Mouse (Mus musculus): ENCODE measurements around the gene Zfp266. TPM values are rescaled to one million over a fixed set of nuclear protein-coding genes. Genes with fewer than 3 reads are reported as not detected.
"Not testable (repeated sequence)": the region's sequence is repeated elsewhere in the genome, so short reads cannot be mapped to it uniquely, and the experiment has no call there.

Zfp266 gene
- polyA plus RNA-seq (2012; rRNA removed) = 11.4 and 12.1 TPM in 2 replicates

DNA sequence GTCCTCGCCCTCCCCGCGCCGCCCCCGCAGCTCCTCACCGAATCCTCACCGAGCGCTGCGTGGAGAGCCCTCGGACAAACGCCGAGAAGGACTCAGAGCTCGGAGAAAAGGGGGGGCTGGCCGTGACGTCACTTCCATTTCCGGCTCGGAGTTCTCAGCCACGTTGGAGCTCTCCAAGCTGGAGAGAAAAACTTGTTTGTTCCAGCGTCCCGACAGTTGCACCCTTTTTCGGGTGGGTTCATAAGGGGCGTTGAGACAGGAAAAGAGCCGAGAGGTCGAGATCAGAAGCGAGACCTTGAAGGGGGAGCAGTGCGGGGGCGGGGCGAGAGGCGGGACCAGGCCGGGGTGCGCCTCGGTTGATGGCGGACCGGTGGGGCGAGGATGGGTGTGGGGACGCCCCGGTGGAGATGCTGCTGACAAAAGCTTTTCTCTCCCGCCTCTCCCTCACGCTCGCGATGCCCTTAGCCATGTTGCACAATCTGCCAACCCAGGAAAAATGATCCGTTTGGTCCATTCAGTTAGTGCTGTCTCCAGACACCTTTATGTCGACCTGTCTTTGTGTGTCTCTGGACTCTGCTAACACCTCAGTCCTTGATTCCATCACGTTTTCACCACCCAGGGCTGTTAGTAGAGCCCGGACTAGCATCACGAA, at the start of gene Zfp266:
Zfp266 (minus strand) TSS at position 112 of the 652 bp plus-strand sequence.
- peaks cover 11% of the 10 kb centered on the region for H3K4me1 ChIP-seq (replicated peaks; ENCODE audit: control insufficient read depth, insufficient read depth, low read length)
- TF ChIP-seq POLR2A (IDR thresholded peaks at IDR 0.05; ENCODE audit: control insufficient read depth, extremely low read depth, insufficient read depth, low read length, poor library complexity) (peak; percentile 67), CTCF (IDR thresholded peaks at IDR 0.05; ENCODE audit: borderline replicate concordance, control insufficient read depth, extremely low read depth, insufficient read depth, low read length, poor library complexity) (peak; percentile 19; the same call in 1 of the 2 replicates)
- WGBS = under 1% methylated on average over 46 of the region's 46 CpGs
- H3K4me3 ChIP-seq (ENCODE audit: control insufficient read depth, insufficient read depth, low read length) = peak within 1 kb of the TSS; percentile 91
- H3K36me3 ChIP-seq (ENCODE audit: control insufficient read depth, insufficient read depth, low read length) = no peaks in the 10 kb centered on the region
- H3K27me3 ChIP-seq (ENCODE audit: control insufficient read depth, insufficient read depth, low read length) = no peaks in the 10 kb centered on the region
- DNase-seq = peak; percentile 91
- peak within 1 kb of the TSS; percentile 92 for H3K27ac ChIP-seq (ENCODE audit: control insufficient read depth, insufficient read depth, low read length)

DNA sequence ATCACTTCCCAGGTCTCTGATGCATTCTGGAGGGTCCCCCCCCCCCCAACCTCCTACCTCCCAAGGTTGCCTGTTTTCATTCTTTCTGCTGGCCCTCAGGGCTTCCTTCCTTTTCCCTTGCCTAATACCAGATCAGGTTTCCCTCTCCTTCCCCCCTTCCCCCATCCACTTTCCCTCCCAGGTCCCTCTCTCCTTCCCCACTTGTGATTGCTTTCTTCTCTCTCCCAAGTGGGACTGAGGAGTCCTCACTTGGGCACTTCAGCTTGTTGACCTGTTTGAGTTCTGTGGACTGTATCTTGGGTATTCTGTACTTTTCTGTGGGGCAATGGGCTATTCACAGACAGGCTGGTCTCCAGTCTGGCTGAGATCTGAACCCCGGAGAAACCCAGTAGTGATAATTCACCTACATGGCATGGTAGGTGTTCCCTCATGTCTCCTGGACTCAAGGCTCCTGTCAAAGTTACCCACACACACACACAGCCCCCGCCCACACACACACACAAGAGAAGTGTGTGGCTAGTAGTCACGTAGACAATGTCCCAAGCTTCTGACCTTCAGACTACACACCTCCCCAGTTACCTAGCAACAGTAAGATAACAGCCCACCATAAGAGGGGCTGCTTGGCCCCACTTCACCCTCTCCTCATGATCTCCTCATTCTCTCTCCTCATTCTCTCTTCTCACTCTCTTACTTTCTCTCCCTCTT, 44.3 kb upstream of the Zfp266 start:
- 92% methylated on average over 3 of the region's 3 CpGs for WGBS
- not testable (repeated sequence) for H3K4me1 ChIP-seq (replicated peaks; ENCODE audit: control insufficient read depth, insufficient read depth, low read length); H3K36me3 ChIP-seq (ENCODE audit: control insufficient read depth, insufficient read depth, low read length); H3K27me3 ChIP-seq (ENCODE audit: control insufficient read depth, insufficient read depth, low read length); H3K27ac ChIP-seq (ENCODE audit: control insufficient read depth, insufficient read depth, low read length); DNase-seq; H3K4me3 ChIP-seq (ENCODE audit: control insufficient read depth, insufficient read depth, low read length)

DNA sequence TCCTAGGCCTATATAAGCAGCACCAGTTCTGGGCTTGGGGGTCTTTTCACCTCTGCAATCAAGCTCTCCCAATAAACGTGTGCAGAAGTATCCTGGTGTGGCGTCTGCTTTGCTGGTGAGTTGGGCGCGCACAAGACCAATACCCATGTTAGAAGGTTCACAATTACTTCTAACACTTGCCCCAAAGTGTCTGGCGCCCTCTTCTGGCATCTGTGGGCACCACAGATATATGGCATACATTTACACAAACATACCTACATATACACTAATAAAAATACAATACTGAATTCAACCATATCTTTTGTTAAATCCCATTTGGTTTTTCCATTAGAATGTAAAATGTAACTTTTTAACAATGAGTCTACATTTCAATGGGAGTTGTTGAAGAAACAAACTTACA, 41.0 kb upstream of the Zfp266 start:
- H3K36me3 ChIP-seq (ENCODE audit: control insufficient read depth, insufficient read depth, low read length) = no peaks in the 10 kb centered on the region
- no peaks in the 10 kb centered on the region for H3K4me1 ChIP-seq (replicated peaks; ENCODE audit: control insufficient read depth, insufficient read depth, low read length)
- TF ChIP-seq POLR2A (IDR thresholded peaks at IDR 0.05; ENCODE audit: control insufficient read depth, extremely low read depth, insufficient read depth, low read length, poor library complexity) = no peak
- TF ChIP-seq CTCF (IDR thresholded peaks at IDR 0.05; ENCODE audit: borderline replicate concordance, control insufficient read depth, extremely low read depth, insufficient read depth, low read length, poor library complexity) = no peak
- H3K27ac ChIP-seq (ENCODE audit: control insufficient read depth, insufficient read depth, low read length) = no peak overlapping the region
- DNase-seq = no peak
- no peak overlapping the region for H3K4me3 ChIP-seq (ENCODE audit: control insufficient read depth, insufficient read depth, low read length)
- no peaks in the 10 kb centered on the region for H3K27me3 ChIP-seq (ENCODE audit: control insufficient read depth, insufficient read depth, low read length)
- 84% methylated on average over 5 of the region's 5 CpGs for WGBS

DNA sequence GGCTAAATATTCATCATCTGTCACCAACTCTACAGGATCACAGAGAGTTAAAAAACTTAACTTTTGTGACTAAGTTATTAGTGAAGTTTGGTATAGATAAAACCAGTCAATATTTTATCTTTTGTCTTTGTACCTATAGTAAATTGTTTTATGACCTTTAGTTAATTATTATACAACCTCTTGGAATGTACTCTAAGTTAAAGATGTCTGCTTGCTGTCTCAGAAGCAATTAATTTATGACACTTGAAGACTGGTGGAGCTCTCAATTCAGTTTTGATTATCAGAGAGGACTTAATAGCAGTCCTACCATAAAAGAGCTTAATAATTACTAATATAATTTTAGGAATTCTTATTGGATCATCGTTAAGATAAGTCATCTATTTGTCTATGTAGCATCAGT, 31.5 kb upstream of the Zfp266 start:
- DNase-seq = no peak
- WGBS = 85% methylated on average over 1 of the region's 1 CpGs
- no peak for TF ChIP-seq POLR2A (IDR thresholded peaks at IDR 0.05; ENCODE audit: control insufficient read depth, extremely low read depth, insufficient read depth, low read length, poor library complexity)
- no peak for TF ChIP-seq CTCF (IDR thresholded peaks at IDR 0.05; ENCODE audit: borderline replicate concordance, control insufficient read depth, extremely low read depth, insufficient read depth, low read length, poor library complexity)
- no peaks in the 10 kb centered on the region for H3K36me3 ChIP-seq (ENCODE audit: control insufficient read depth, insufficient read depth, low read length)
- H3K27me3 ChIP-seq (ENCODE audit: control insufficient read depth, insufficient read depth, low read length) = no peaks in the 10 kb centered on the region
- no peaks in the 10 kb centered on the region for H3K4me1 ChIP-seq (replicated peaks; ENCODE audit: control insufficient read depth, insufficient read depth, low read length)
- no peak overlapping the region for H3K4me3 ChIP-seq (ENCODE audit: control insufficient read depth, insufficient read depth, low read length)
- no peak overlapping the region for H3K27ac ChIP-seq (ENCODE audit: control insufficient read depth, insufficient read depth, low read length)

DNA sequence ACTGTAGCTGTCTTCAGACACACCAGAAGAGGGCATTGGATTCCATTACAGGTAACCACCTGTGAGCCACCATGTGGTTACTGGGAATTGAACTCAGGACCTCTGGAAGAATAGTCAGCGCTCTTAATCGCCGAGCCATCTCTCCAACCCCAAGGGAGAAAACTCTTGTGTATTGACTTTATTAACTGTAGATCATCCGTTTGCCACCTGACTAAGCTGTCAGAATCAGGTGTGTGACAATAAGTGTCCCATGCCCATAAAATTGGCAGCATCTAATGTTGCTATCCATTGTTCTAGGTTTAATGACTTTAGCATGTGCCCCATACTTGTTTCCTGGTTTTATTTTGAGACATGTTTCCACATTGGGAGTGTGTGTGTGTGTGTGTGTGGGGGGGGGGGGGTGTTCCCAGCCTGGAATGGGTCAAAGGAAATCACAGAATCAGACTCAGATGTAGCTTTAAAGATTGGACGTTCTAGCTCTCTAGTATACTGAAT, 30.6 kb upstream of the Zfp266 start:
- H3K27ac ChIP-seq (ENCODE audit: control insufficient read depth, insufficient read depth, low read length) = no peak overlapping the region
- TF ChIP-seq POLR2A (IDR thresholded peaks at IDR 0.05; ENCODE audit: control insufficient read depth, extremely low read depth, insufficient read depth, low read length, poor library complexity) (no peak), CTCF (IDR thresholded peaks at IDR 0.05; ENCODE audit: borderline replicate concordance, control insufficient read depth, extremely low read depth, insufficient read depth, low read length, poor library complexity) (no peak)
- WGBS = 71% methylated on average over 5 of the region's 5 CpGs

DNA sequence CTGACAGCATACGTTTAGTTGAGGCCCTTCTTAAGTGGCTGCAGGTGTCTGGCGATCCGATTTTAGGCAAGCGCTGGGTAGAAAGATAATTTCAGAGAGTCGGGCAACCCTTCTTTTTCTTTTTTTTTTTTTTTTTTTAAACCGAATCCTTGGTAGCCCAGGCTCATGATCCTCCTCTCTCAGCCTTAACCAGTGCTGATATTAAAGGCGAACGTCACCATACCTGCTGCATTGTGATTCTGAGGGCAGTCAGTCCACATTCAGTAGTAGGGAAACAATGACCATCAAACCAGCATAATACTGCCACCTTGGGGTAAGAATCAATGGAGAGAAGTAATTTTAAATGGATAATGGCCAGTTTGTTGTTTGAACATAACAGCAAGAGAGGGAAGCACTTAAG, 23.9 kb upstream of the Zfp266 start:
- WGBS = 40% methylated on average over 8 of the region's 8 CpGs
- TF ChIP-seq POLR2A (IDR thresholded peaks at IDR 0.05; ENCODE audit: control insufficient read depth, extremely low read depth, insufficient read depth, low read length, poor library complexity) (no peak), CTCF (IDR thresholded peaks at IDR 0.05; ENCODE audit: borderline replicate concordance, control insufficient read depth, extremely low read depth, insufficient read depth, low read length, poor library complexity) (no peak)
- Histone ChIP-seq H3K27ac (ENCODE audit: control insufficient read depth, insufficient read depth, low read length) (no peak overlapping the region; the same call in 1 of the 2 replicates), H3K4me3 (ENCODE audit: control insufficient read depth, insufficient read depth, low read length) (no peak overlapping the region), H3K36me3 (ENCODE audit: control insufficient read depth, insufficient read depth, low read length) (no peaks in the 10 kb centered on the region), H3K4me1 (replicated peaks; ENCODE audit: control insufficient read depth, insufficient read depth, low read length) (peaks cover 9% of the 10 kb centered on the region), H3K27me3 (ENCODE audit: control insufficient read depth, insufficient read depth, low read length) (no peaks in the 10 kb centered on the region)
- DNase-seq = no peak

More for the DNA sequence above, 30.6 kb upstream of the Zfp266 start:
- no peak overlapping the region for H3K4me3 ChIP-seq (ENCODE audit: control insufficient read depth, insufficient read depth, low read length)
- H3K27me3 ChIP-seq (ENCODE audit: control insufficient read depth, insufficient read depth, low read length) = no peaks in the 10 kb centered on the region
- H3K36me3 ChIP-seq (ENCODE audit: control insufficient read depth, insufficient read depth, low read length) = no peaks in the 10 kb centered on the region
- H3K4me1 ChIP-seq (replicated peaks; ENCODE audit: control insufficient read depth, insufficient read depth, low read length) = no peaks in the 10 kb centered on the region
- DNase-seq = no peak

Data from thymus, adult 2 months (tissue).